Mouse (Mus musculus) myocyte (in vitro differentiated cells): ENCODE measurements around the gene Nol3.

Source experiments
- CEBPB ChIP-seq: IDR thresholded peaks from 2 replicates; pipeline ENCODE4 v1.6.1; 2011; ENCODE audit warnings: mild to moderate bottlenecking, moderate library complexity; ENCODE audit not compliant: poor library complexity, insufficient read depth, severe bottlenecking
- E2F4 ChIP-seq: IDR thresholded peaks from one replicate; pipeline ENCODE4 v1.6.1; 2011; ENCODE audit warnings: mild to moderate bottlenecking, control low read depth, moderate library complexity; ENCODE audit not compliant: insufficient read depth
- MAX ChIP-seq: IDR thresholded peaks from one replicate; pipeline ENCODE4 v1.6.1; 2011; ENCODE audit warnings: low read depth, mild to moderate bottlenecking, control low read depth
- MYOG ChIP-seq, 3 experiments: IDR thresholded peaks; one replicate each; pipeline ENCODE4 v1.6.1; 2011; ENCODE audit warnings: control low read depth in 2 of 3, low read depth in 2 of 3, mild to moderate bottlenecking in 2 of 3; ENCODE audit not compliant: insufficient read length in 2 of 3, control insufficient read depth in 1 of 3, insufficient read depth in 1 of 3
- POLR2A ChIP-seq: IDR thresholded peaks from one replicate; pipeline ENCODE4 v1.6.1; 2011; ENCODE audit warnings: low read depth, mild to moderate bottlenecking, control low read depth, moderate library complexity; ENCODE audit not compliant: insufficient read length
- POLR2AphosphoS2 ChIP-seq: IDR thresholded peaks from one replicate; pipeline ENCODE4 v1.6.1; 2011; ENCODE audit warnings: low read depth, control low read depth; ENCODE audit not compliant: insufficient read length
- TCF12 ChIP-seq: IDR thresholded peaks from one replicate; pipeline ENCODE4 v1.6.1; 2011; ENCODE audit warnings: mild to moderate bottlenecking, control low read depth; ENCODE audit not compliant: poor library complexity, insufficient read depth, severe bottlenecking
- TCF3 ChIP-seq: IDR thresholded peaks from one replicate; pipeline ENCODE4 v1.6.1; 2011; ENCODE audit warnings: low read depth, control low read depth; ENCODE audit not compliant: insufficient read length

DNA sequence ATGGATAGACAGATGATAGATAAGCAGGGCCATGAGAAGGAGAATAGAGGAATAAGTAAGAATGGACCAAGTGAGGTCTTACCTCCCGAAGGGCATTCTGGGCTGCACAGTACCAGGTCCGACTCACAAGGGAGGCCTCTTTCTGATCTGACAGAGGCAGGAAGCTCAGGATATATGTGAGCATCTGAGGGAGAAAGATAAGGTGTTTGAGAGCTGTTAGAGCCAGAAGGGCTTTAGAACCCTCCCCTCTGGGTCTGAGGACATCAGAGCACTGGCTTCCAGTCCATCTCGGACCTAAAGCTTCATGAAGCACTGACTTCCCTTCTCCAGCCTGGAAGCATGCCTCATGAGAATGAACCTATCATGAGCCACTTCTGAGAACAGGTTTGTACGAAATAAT lies 47.2 kb downstream of the Nol3 start:
- TF ChIP-seq MYOG (IDR thresholded peaks at IDR 0.05; ENCODE audit: control insufficient read depth in 1 of 3, insufficient read depth in 1 of 3, insufficient read length in 2 of 3, low read depth in 2 of 3), result no peak
- TF ChIP-seq POLR2A, result no peak
- no peak for TF ChIP-seq TCF12
- TF ChIP-seq CEBPB, result no peak
- no peak for TF ChIP-seq TCF3
- TF ChIP-seq POLR2AphosphoS2, result peak; percentile 15
- TF ChIP-seq E2F4, result no peak
- no peak for TF ChIP-seq MAX
